Mouse (Mus musculus) liver, postnatal 0 days (tissue): ENCODE measurements around the gene Nhs.

ENCODE experiments used
- CTCF ChIP-seq: sonication (generic); IDR thresholded peaks from 2 replicates; pipeline ENCODE4 v1.5.1; 2016; ENCODE audit warnings: antibody characterized with exemption, low read depth
- EP300 ChIP-seq: IDR thresholded peaks from 2 replicates; pipeline ENCODE4 v1.6.1; 2016; ENCODE audit warnings: antibody characterized with exemption, low read depth, mild to moderate bottlenecking

GRCm38 (mm10) chrX:161926683-161927053 is 232.9 kb downstream of the Nhs start:
- TF ChIP-seq EP300, result no peak
- no peak for TF ChIP-seq CTCF
